Mouse (Mus musculus): ENCODE data around the gene Ypel3. TPM values are rescaled to one million over a fixed set of nuclear protein-coding genes. Genes with fewer than 3 reads are reported as not detected.

Ypel3 gene
- total RNA-seq, 1 experiment = 19.4 TPM

DNA sequence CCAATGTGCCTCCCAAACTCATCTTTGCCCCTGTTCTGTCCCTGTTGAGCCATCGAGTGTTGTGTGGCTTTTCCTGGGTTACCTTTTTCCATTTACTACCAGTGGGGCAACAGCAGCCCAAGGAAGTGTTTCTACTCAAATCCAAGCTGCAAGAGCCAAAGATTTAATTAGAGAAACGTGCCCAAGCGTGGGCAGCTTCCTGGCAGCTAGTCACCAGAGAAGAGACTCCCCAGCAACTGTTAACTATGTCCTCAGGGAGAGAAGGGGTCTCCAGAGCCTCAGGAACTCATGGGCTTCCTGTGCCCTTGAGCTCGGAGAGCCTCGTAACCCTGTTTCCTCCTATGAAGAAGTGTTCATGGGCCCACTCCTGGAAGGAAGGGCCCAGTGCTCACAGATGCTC, 35.8 kb upstream of the Ypel3 start:
- DNase-seq (ENCODE audit: low read depth, low spot score) = no peak
- Histone ChIP-seq H3K9ac (ENCODE audit: insufficient read depth, low read depth, low read length, poor library complexity, severe bottlenecking) (no peak overlapping the region), H3K4me3 (ENCODE audit: insufficient read depth in 1 of 2, low read depth in 1 of 2, low read length in 2 of 2, poor library complexity in 1 of 2, severe bottlenecking in 1 of 2) (no peak overlapping the region), H3K9me3 (ENCODE audit: control insufficient read depth, insufficient read depth, low read depth, low read length) (no peaks in the 10 kb centered on the region), H3K27ac (ENCODE audit: insufficient read depth, low read depth, low read length, poor library complexity, severe bottlenecking) (no peak overlapping the region), H3K4me1 (ENCODE audit: control insufficient read depth in 2 of 2, insufficient read depth in 2 of 2, low read length in 2 of 2, poor library complexity in 1 of 2) (peaks cover 0 to 4% of the 10 kb centered on the region in 2 experiments; a peak in 1 of 4 replicates), H3K36me3 (ENCODE audit: control insufficient read depth, insufficient read depth, low read length, poor library complexity, severe bottlenecking) (no peaks in the 10 kb centered on the region)
- in situ Hi-C loops (cut with MboI; ENCODE audit: low sequenced_read_pairs in 2 of 2, unreplicated experiment in 2 of 2) = no loop called here
- TF ChIP-seq HCFC1 (IDR thresholded peaks at IDR 0.05; ENCODE audit: borderline replicate concordance, insufficient read depth, low read length) (no peak), CHD2 (IDR thresholded peaks at IDR 0.05; ENCODE audit: low read depth, low read length) (no peak), MAFK (IDR thresholded peaks at IDR 0.05; ENCODE audit: insufficient read depth, low read depth, low read length) (no peak), ZC3H11A (IDR thresholded peaks at IDR 0.05; ENCODE audit: borderline replicate concordance, low read depth, low read length) (no peak), ZNF384 (IDR thresholded peaks at IDR 0.05; ENCODE audit: low read depth, low read length) (no peak)

DNA sequence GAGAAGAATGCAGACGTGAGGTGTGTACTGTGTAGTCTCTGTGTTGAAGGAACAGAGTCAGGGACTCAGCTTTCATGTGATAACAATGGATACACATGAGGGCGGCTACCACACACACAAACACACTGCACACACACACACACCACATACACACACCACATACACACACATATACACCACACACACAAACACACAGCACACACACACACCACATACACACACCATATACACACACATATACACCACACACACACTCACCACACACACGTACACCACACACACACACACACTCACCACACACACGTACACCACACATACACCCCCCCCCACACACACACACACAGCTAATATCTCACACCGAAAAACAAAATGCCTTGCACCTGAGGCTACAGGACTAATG, 35.3 kb upstream of the Ypel3 start:
- no peak overlapping the region for H3K4me3 ChIP-seq (ENCODE audit: insufficient read depth in 1 of 2, low read depth in 1 of 2, low read length in 2 of 2, poor library complexity in 1 of 2, severe bottlenecking in 1 of 2)
- no peaks in the 10 kb centered on the region for H3K36me3 ChIP-seq (ENCODE audit: control insufficient read depth, insufficient read depth, low read length, poor library complexity, severe bottlenecking)
- no peak overlapping the region for H3K9ac ChIP-seq (ENCODE audit: insufficient read depth, low read depth, low read length, poor library complexity, severe bottlenecking)
- H3K9me3 ChIP-seq (ENCODE audit: control insufficient read depth, insufficient read depth, low read depth, low read length) = no peaks in the 10 kb centered on the region
- TF ChIP-seq HCFC1 (IDR thresholded peaks at IDR 0.05; ENCODE audit: borderline replicate concordance, insufficient read depth, low read length) = no peak
- no peak for TF ChIP-seq MAFK (IDR thresholded peaks at IDR 0.05; ENCODE audit: insufficient read depth, low read depth, low read length)
- TF ChIP-seq ZC3H11A (IDR thresholded peaks at IDR 0.05; ENCODE audit: borderline replicate concordance, low read depth, low read length) = no peak
- no peak for TF ChIP-seq ZNF384 (IDR thresholded peaks at IDR 0.05; ENCODE audit: low read depth, low read length)
- no peak for TF ChIP-seq CHD2 (IDR thresholded peaks at IDR 0.05; ENCODE audit: low read depth, low read length)
- H3K4me1 ChIP-seq (ENCODE audit: control insufficient read depth in 2 of 2, insufficient read depth in 2 of 2, low read length in 2 of 2, poor library complexity in 1 of 2) = peaks cover 0 to 4% of the 10 kb centered on the region in 2 experiments; a peak in 1 of 4 replicates
- no peak overlapping the region for H3K27ac ChIP-seq (ENCODE audit: insufficient read depth, low read depth, low read length, poor library complexity, severe bottlenecking)
- no peak for DNase-seq (ENCODE audit: low read depth, low spot score)
- in situ Hi-C loops (cut with MboI; ENCODE audit: low sequenced_read_pairs in 2 of 2, unreplicated experiment in 2 of 2) = no loop called here

DNA sequence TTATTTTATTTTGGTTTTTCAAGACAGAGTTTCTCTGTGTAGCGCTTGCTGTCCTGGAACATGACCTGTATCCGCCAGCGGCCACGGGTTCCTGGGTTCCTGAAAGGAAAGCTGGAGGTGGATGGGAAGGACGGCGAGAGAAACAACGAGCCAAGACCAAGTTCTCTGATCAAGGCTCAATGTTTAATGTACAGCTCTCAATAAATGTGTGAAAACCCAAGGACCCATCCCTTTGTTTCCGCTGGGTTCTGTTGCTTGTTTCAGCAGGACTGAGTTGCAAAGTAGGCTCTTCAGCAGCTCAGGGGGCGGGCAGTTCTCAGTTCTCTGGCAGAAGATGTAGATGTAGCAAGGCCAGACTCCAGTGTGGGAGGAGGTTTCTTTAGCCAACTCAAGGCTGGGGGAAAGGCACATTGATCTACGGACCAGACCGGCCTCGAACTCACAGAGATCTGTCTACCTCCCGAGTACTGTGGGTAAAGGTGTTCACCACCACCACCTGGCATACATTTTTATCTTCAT, 34.7 kb upstream of the Ypel3 start:
- H3K9me3 ChIP-seq (ENCODE audit: control insufficient read depth, insufficient read depth, low read depth, low read length) = no peaks in the 10 kb centered on the region
- TF ChIP-seq CHD2 (IDR thresholded peaks at IDR 0.05; ENCODE audit: low read depth, low read length) (no peak), ZNF384 (IDR thresholded peaks at IDR 0.05; ENCODE audit: low read depth, low read length) (no peak), HCFC1 (IDR thresholded peaks at IDR 0.05; ENCODE audit: borderline replicate concordance, insufficient read depth, low read length) (no peak), MAFK (IDR thresholded peaks at IDR 0.05; ENCODE audit: insufficient read depth, low read depth, low read length) (no peak), ZC3H11A (IDR thresholded peaks at IDR 0.05; ENCODE audit: borderline replicate concordance, low read depth, low read length) (no peak)
- in situ Hi-C loops (cut with MboI; ENCODE audit: low sequenced_read_pairs in 2 of 2, unreplicated experiment in 2 of 2) = no loop called here
- no peak overlapping the region for H3K4me3 ChIP-seq (ENCODE audit: insufficient read depth in 1 of 2, low read depth in 1 of 2, low read length in 2 of 2, poor library complexity in 1 of 2, severe bottlenecking in 1 of 2)
- H3K4me1 ChIP-seq (ENCODE audit: control insufficient read depth in 2 of 2, insufficient read depth in 2 of 2, low read length in 2 of 2, poor library complexity in 1 of 2) = peaks cover 0 to 4% of the 10 kb centered on the region in 2 experiments; a peak in 1 of 4 replicates
- no peak for DNase-seq (ENCODE audit: low read depth, low spot score)
- no peak overlapping the region for H3K27ac ChIP-seq (ENCODE audit: insufficient read depth, low read depth, low read length, poor library complexity, severe bottlenecking)
- H3K36me3 ChIP-seq (ENCODE audit: control insufficient read depth, insufficient read depth, low read length, poor library complexity, severe bottlenecking) = no peaks in the 10 kb centered on the region
- no peak overlapping the region for H3K9ac ChIP-seq (ENCODE audit: insufficient read depth, low read depth, low read length, poor library complexity, severe bottlenecking)

DNA sequence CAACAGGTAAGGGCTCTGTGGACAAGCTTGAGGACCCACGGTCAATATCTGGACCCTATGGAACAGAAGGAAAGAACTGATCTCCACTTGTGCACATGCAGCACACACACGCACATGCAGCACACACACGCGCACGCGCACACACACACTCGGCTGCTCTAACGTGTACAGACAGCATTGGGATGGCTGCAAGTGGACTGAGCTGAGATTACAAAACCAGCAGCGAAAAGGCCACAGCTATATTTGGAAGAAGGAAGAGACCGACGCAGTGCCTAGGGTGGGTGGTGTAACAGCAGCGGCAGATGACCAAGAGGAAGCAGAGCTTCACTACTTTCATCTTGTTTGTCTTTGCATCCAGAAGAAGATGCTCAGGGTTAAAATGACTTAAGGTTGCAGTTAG, 30.7 kb upstream of the Ypel3 start:
- Histone ChIP-seq H3K27ac (ENCODE audit: insufficient read depth, low read depth, low read length, poor library complexity, severe bottlenecking) (no peak overlapping the region), H3K9ac (ENCODE audit: insufficient read depth, low read depth, low read length, poor library complexity, severe bottlenecking) (no peak overlapping the region), H3K9me3 (ENCODE audit: control insufficient read depth, insufficient read depth, low read depth, low read length) (no peaks in the 10 kb centered on the region), H3K4me3 (ENCODE audit: insufficient read depth in 1 of 2, low read depth in 1 of 2, low read length in 2 of 2, poor library complexity in 1 of 2, severe bottlenecking in 1 of 2) (no peak overlapping the region), H3K4me1 (ENCODE audit: control insufficient read depth in 2 of 2, insufficient read depth in 2 of 2, low read length in 2 of 2, poor library complexity in 1 of 2) (peaks cover 2 to 13% of the 10 kb centered on the region in 2 experiments), H3K36me3 (ENCODE audit: control insufficient read depth, insufficient read depth, low read length, poor library complexity, severe bottlenecking) (no peaks in the 10 kb centered on the region)
- in situ Hi-C loops (cut with MboI; ENCODE audit: low sequenced_read_pairs in 2 of 2, unreplicated experiment in 2 of 2) = no loop called here
- DNase-seq (ENCODE audit: low read depth, low spot score) = no peak
- TF ChIP-seq ZNF384 (IDR thresholded peaks at IDR 0.05; ENCODE audit: low read depth, low read length) (no peak), CHD2 (IDR thresholded peaks at IDR 0.05; ENCODE audit: low read depth, low read length) (no peak), ZC3H11A (IDR thresholded peaks at IDR 0.05; ENCODE audit: borderline replicate concordance, low read depth, low read length) (no peak), HCFC1 (IDR thresholded peaks at IDR 0.05; ENCODE audit: borderline replicate concordance, insufficient read depth, low read length) (no peak), MAFK (IDR thresholded peaks at IDR 0.05; ENCODE audit: insufficient read depth, low read depth, low read length) (no peak)

Data from ES-E14 (cell line).